Mouse (Mus musculus) limb, embryonic 13.5 days (tissue): ENCODE results near the gene Cdk15. TPM values are rescaled to one million over a fixed set of nuclear protein-coding genes. Genes with fewer than 3 reads are reported as not detected.

ENCODE experiments used
- ATAC-seq: fragments of 200-750 bp; cut with Nextera tagmentation; 2 replicates; pipeline ENCODE4 v1.8.0; 2017; ENCODE audit warnings: low read depth, moderate number of reproducible peaks, moderate TSS enrichment; ENCODE audit not compliant: low FRiP score
- H3K27ac ChIP-seq: fragments of 300-500 bp; sonication (generic); 2 replicates; pipeline ENCODE4 v1.5.1; 2015; ENCODE audit warnings: inconsistent platforms, mild to moderate bottlenecking, moderate library complexity
- H3K27me3 ChIP-seq: fragments of 300-500 bp; sonication (generic); 2 replicates; pipeline ENCODE4 v1.6.1; 2015; ENCODE audit warnings: mild to moderate bottlenecking, inconsistent platforms
- H3K36me3 ChIP-seq: fragments of 300-500 bp; sonication (generic); 2 replicates; pipeline ENCODE4 v1.6.1; 2015; ENCODE audit warnings: inconsistent platforms, mild to moderate bottlenecking, moderate library complexity
- H3K4me1 ChIP-seq: fragments of 300-500 bp; sonication (generic); 2 replicates; pipeline ENCODE4 v1.6.1; 2015; ENCODE audit warnings: inconsistent platforms
- H3K4me2 ChIP-seq: fragments of 300-500 bp; sonication (generic); replicated peaks from 2 replicates; pipeline ENCODE4 v1.6.1; 2015; ENCODE audit warnings: inconsistent platforms, mild to moderate bottlenecking, moderate library complexity
- H3K4me3 ChIP-seq: fragments of 300-500 bp; sonication (generic); 2 replicates; pipeline ENCODE4 v1.5.1; 2015; ENCODE audit warnings: moderate library complexity, mild to moderate bottlenecking, inconsistent platforms
- H3K9ac ChIP-seq: fragments of 300-500 bp; sonication (generic); 2 replicates; pipeline ENCODE4 v1.6.1; 2015; ENCODE audit warnings: mild to moderate bottlenecking, inconsistent platforms
- H3K9me3 ChIP-seq: fragments of 300-500 bp; sonication (generic); 2 replicates; pipeline ENCODE4 v1.6.1; 2016; ENCODE audit warnings: inconsistent platforms
- WGBS: fragments of 180-500 bp; shearing (Covaris S2); methylation state at CpG from one replicate; pipeline ENCODE4 v1.1.7; 2015; 5-methylcytosine and 5-hydroxymethylcytosine counted together
- polyA plus RNA-seq: library from polyadenylated mRNA; unstranded; fragments of >200 nt; fragmentation: Nextera tagmentation; extraction: Ambion mirVana; gene quantifications from 2 replicates; pipeline ENCODE4 v1.2.1, GENCODE M21; 2015

Cdk15 gene
- polyA plus RNA-seq, 1 experiment from 2014 or later, result 0.15 TPM

- Histone ChIP-seq H3K4me1 (peaks cover 8% of the 10 kb centered on the region; the same call in 1 of the 2 replicates), H3K9me3 (no peaks in the 10 kb centered on the region), H3K36me3 (no peaks in the 10 kb centered on the region), H3K9ac (peak overlapping the region; percentile 60), H3K4me3 (peak overlapping the region; percentile 63), H3K27me3 (no peaks in the 10 kb centered on the region), H3K4me2 (peak overlapping the region; percentile 67), H3K27ac (no peak overlapping the region; the same call in 1 of the 2 replicates)
- WGBS, result under 1% methylated on average over 19 of the region's 19 CpGs
- ATAC-seq, result peak; percentile 33; the same call in 1 of the 2 replicates
Observed at GRCm38 (mm10) chr1:59237614-59238211, 19.0 kb upstream of the Cdk15 start.

GRCm38 (mm10) chr1:59243770-59244169 is 12.9 kb upstream of the Cdk15 start:
- Histone ChIP-seq H3K36me3 (no peaks in the 10 kb centered on the region), H3K9me3 (no peaks in the 10 kb centered on the region), H3K4me1 (no peaks in the 10 kb centered on the region), H3K27ac (no peak overlapping the region), H3K4me3 (no peak overlapping the region), H3K9ac (no peak overlapping the region), H3K4me2 (no peak overlapping the region), H3K27me3 (no peaks in the 10 kb centered on the region)
- no peak for ATAC-seq
- 68% methylated on average over 2 of the region's 2 CpGs for WGBS

GRCm38 (mm10) chr1:59247602-59248001 is 9.1 kb upstream of the Cdk15 start:
- ATAC-seq, result no peak
- Histone ChIP-seq H3K4me2 (no peak overlapping the region), H3K27ac (no peak overlapping the region), H3K4me3 (no peak overlapping the region), H3K27me3 (no peaks in the 10 kb centered on the region), H3K36me3 (no peaks in the 10 kb centered on the region), H3K9ac (no peak overlapping the region), H3K9me3 (no peaks in the 10 kb centered on the region; the same call in 1 of the 2 replicates), H3K4me1 (no peaks in the 10 kb centered on the region)
- WGBS, result 5% methylated on average over 9 of the region's 9 CpGs

- Histone ChIP-seq H3K27ac (no peak overlapping the region), H3K4me1 (peaks cover 20% of the 10 kb centered on the region), H3K27me3 (no peaks in the 10 kb centered on the region), H3K4me2 (peak overlapping the region; percentile 53), H3K4me3 (no peak overlapping the region), H3K9ac (no peak overlapping the region), H3K36me3 (no peaks in the 10 kb centered on the region), H3K9me3 (no peaks in the 10 kb centered on the region; the same call in 1 of the 2 replicates)
- 5% methylated on average over 4 of the region's 7 CpGs for WGBS
- ATAC-seq, result no peak
Observed at GRCm38 (mm10) chr1:59252762-59253161, 3.9 kb upstream of the Cdk15 start.

GRCm38 (mm10) chr1:59253301-59253909 is 3.3 kb upstream of the Cdk15 start:
- H3K4me2 ChIP-seq, result peak overlapping the region; percentile 53
- H3K27me3 ChIP-seq, result no peaks in the 10 kb centered on the region
- 3% methylated on average over 17 of the region's 18 CpGs for WGBS
- peaks cover 22% of the 10 kb centered on the region for H3K4me1 ChIP-seq
- H3K9me3 ChIP-seq, result no peaks in the 10 kb centered on the region; the same call in 1 of the 2 replicates
- H3K4me3 ChIP-seq, result peak overlapping the region; percentile 11
- peak overlapping the region; percentile 46; the same call in 1 of the 2 replicates for H3K9ac ChIP-seq
- no peaks in the 10 kb centered on the region for H3K36me3 ChIP-seq
- no peak overlapping the region for H3K27ac ChIP-seq
- peak; percentile 40; the same call in 1 of the 2 replicates for ATAC-seq

GRCm38 (mm10) chr1:59257736-59258135 is 1.0 kb downstream of the Cdk15 start:
- no peaks in the 10 kb centered on the region for H3K36me3 ChIP-seq
- no peak overlapping the region for H3K9ac ChIP-seq
- H3K4me2 ChIP-seq, result no peak overlapping the region
- ATAC-seq, result no peak
- H3K4me3 ChIP-seq, result no peak overlapping the region
- WGBS, result 27% methylated on average over 3 of the region's 3 CpGs
- no peaks in the 10 kb centered on the region for H3K9me3 ChIP-seq
- H3K27ac ChIP-seq, result no peak overlapping the region
- peaks cover 22% of the 10 kb centered on the region for H3K4me1 ChIP-seq
- H3K27me3 ChIP-seq, result no peaks in the 10 kb centered on the region

GRCm38 (mm10) chr1:59268931-59269330 is 12.2 kb downstream of the Cdk15 start:
- H3K9me3 ChIP-seq, result no peaks in the 10 kb centered on the region
- no peaks in the 10 kb centered on the region for H3K27me3 ChIP-seq
- ATAC-seq, result no peak
- no peak overlapping the region for H3K27ac ChIP-seq
- WGBS, result 35% methylated on average over 8 of the region's 8 CpGs
- H3K4me1 ChIP-seq, result peaks cover 32% of the 10 kb centered on the region
- no peaks in the 10 kb centered on the region for H3K36me3 ChIP-seq
- no peak overlapping the region for H3K4me3 ChIP-seq
- no peak overlapping the region for H3K9ac ChIP-seq
- H3K4me2 ChIP-seq, result no peak overlapping the region

GRCm38 (mm10) chr1:59269466-59269865 is 12.8 kb downstream of the Cdk15 start:
- H3K27ac ChIP-seq, result peak overlapping the region; percentile 87
- no peak overlapping the region for H3K4me3 ChIP-seq
- no peak for ATAC-seq
- no peaks in the 10 kb centered on the region for H3K36me3 ChIP-seq
- WGBS, result 60% methylated on average over 6 of the region's 6 CpGs
- no peaks in the 10 kb centered on the region for H3K27me3 ChIP-seq
- no peaks in the 10 kb centered on the region for H3K9me3 ChIP-seq
- H3K4me1 ChIP-seq, result peaks cover 32% of the 10 kb centered on the region
- H3K4me2 ChIP-seq, result peak overlapping the region; percentile 36
- no peak overlapping the region for H3K9ac ChIP-seq

GRCm38 (mm10) chr1:59269951-59270689 is 13.4 kb downstream of the Cdk15 start:
- peak; percentile 95 for ATAC-seq
- H3K9me3 ChIP-seq, result no peaks in the 10 kb centered on the region
- H3K27me3 ChIP-seq, result no peaks in the 10 kb centered on the region
- WGBS, result 5% methylated on average over 20 of the region's 20 CpGs
- H3K27ac ChIP-seq, result peak overlapping the region; percentile 87
- H3K4me1 ChIP-seq, result peaks cover 32% of the 10 kb centered on the region
- H3K4me3 ChIP-seq, result 0 out of 2 replicates have a peak overlapping the region, but pooled peaks have one; percentile 1
- no peak overlapping the region for H3K9ac ChIP-seq
- H3K4me2 ChIP-seq, result peak overlapping the region; percentile 36
- no peaks in the 10 kb centered on the region for H3K36me3 ChIP-seq

GRCm38 (mm10) chr1:59272189-59272588 is 15.5 kb downstream of the Cdk15 start:
- no peak for ATAC-seq
- 23% methylated on average over 3 of the region's 3 CpGs for WGBS
- Histone ChIP-seq H3K36me3 (no peaks in the 10 kb centered on the region), H3K9ac (no peak overlapping the region), H3K27ac (no peak overlapping the region), H3K4me2 (no peak overlapping the region), H3K27me3 (no peaks in the 10 kb centered on the region), H3K4me1 (peaks cover 38% of the 10 kb centered on the region), H3K9me3 (no peaks in the 10 kb centered on the region), H3K4me3 (no peak overlapping the region)

GRCm38 (mm10) chr1:59285880-59286279 is 29.2 kb downstream of the Cdk15 start:
- 86% methylated on average over 5 of the region's 5 CpGs for WGBS
- Histone ChIP-seq H3K4me2 (no peak overlapping the region), H3K9me3 (no peaks in the 10 kb centered on the region), H3K4me1 (peaks cover 6% of the 10 kb centered on the region), H3K36me3 (no peaks in the 10 kb centered on the region), H3K27me3 (no peaks in the 10 kb centered on the region), H3K9ac (no peak overlapping the region), H3K27ac (no peak overlapping the region), H3K4me3 (no peak overlapping the region)
- ATAC-seq, result no peak

- Histone ChIP-seq H3K36me3 (no peaks in the 10 kb centered on the region), H3K4me2 (no peak overlapping the region), H3K9ac (no peak overlapping the region), H3K4me1 (peaks cover 11% of the 10 kb centered on the region), H3K9me3 (no peaks in the 10 kb centered on the region), H3K27me3 (no peaks in the 10 kb centered on the region), H3K27ac (no peak overlapping the region), H3K4me3 (no peak overlapping the region)
- WGBS, result 76% methylated on average over 13 of the region's 13 CpGs
- ATAC-seq, result no peak
Observed at GRCm38 (mm10) chr1:59286316-59286850, 29.7 kb downstream of the Cdk15 start.
